Mouse (Mus musculus): ENCODE results near the gene Ccdc191. TPM values are rescaled to one million over a fixed set of nuclear protein-coding genes. Genes with fewer than 3 reads are reported as not detected.

Ccdc191 gene
- polyA plus RNA-seq, 1 experiment: 0.94 TPM

DNA sequence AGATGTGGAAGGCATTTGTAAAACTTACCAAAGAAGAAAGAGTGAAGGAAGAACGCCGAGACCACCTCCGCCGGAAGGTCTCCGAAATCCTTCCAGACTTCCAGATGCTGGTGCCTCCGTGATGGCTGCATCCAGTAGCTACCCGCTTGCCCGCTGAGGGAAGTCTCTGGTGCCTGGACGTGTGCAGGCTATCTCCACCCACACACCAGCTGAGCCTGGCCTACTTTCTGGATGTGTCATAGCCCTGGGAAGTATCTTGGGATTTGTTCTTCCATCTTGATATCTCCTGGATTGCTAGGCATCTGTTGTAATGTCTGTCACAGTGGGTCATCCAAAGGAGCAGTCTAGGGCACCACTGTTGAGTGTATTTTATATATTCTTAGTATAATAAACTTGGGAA is 73.7 kb downstream of the Ccdc191 start:
- Histone ChIP-seq H3K4me3 (ENCODE audit: extremely low read depth, insufficient read depth, insufficient read length) (no peak overlapping the region), H3K27me3 (ENCODE audit: control insufficient read depth, insufficient read depth, low read length) (no peaks in the 10 kb centered on the region), H3K36me3 (ENCODE audit: control insufficient read depth, insufficient read depth, low read length) (peaks cover 2% of the 10 kb centered on the region), H3K4me1 (ENCODE audit: control insufficient read depth, insufficient read depth, insufficient read length) (no peaks in the 10 kb centered on the region), H3K27ac (ENCODE audit: insufficient read depth, low read length) (no peak overlapping the region)
- DNase-seq (ENCODE audit: low read depth in 1 of 2, low spot score in 2 of 2): no peak
- TF ChIP-seq POLR2A (IDR thresholded peaks at IDR 0.05; ENCODE audit: low read depth, low read length) (no peak), CTCF (IDR thresholded peaks at IDR 0.05; ENCODE audit: extremely low read depth, insufficient read depth, insufficient read length, insufficient replicate concordance) (no peak)
- WGBS: 94% methylated on average over 9 of the region's 9 CpGs

- H3K27me3 ChIP-seq (ENCODE audit: control insufficient read depth, insufficient read depth, low read length): no peaks in the 10 kb centered on the region
- no peak for DNase-seq (ENCODE audit: low read depth in 1 of 2, low spot score in 2 of 2)
- H3K36me3 ChIP-seq (ENCODE audit: control insufficient read depth, insufficient read depth, low read length): peaks cover 5% of the 10 kb centered on the region
- 91% methylated on average over 3 of the region's 3 CpGs for WGBS
- TF ChIP-seq CTCF (IDR thresholded peaks at IDR 0.05; ENCODE audit: extremely low read depth, insufficient read depth, insufficient read length, insufficient replicate concordance): no peak
- no peak for TF ChIP-seq POLR2A (IDR thresholded peaks at IDR 0.05; ENCODE audit: low read depth, low read length)
- no peak overlapping the region for H3K4me3 ChIP-seq (ENCODE audit: extremely low read depth, insufficient read depth, insufficient read length)
- no peaks in the 10 kb centered on the region for H3K4me1 ChIP-seq (ENCODE audit: control insufficient read depth, insufficient read depth, insufficient read length)
- H3K27ac ChIP-seq (ENCODE audit: insufficient read depth, low read length): no peak overlapping the region
Observed at GRCm38 (mm10) chr16:43963780-43964179, 74.2 kb downstream of the Ccdc191 start.

- 82% methylated on average over 13 of the region's 13 CpGs for WGBS
Observed at GRCm38 (mm10) chr16:43965781-43966389, 76.3 kb downstream of the Ccdc191 start.

GRCm38 (mm10) chr16:43970426-43970825 is 80.8 kb downstream of the Ccdc191 start:
- Histone ChIP-seq H3K27ac (ENCODE audit: insufficient read depth, low read length) (no peak overlapping the region), H3K4me3 (ENCODE audit: extremely low read depth, insufficient read depth, insufficient read length) (no peak overlapping the region), H3K27me3 (ENCODE audit: control insufficient read depth, insufficient read depth, low read length) (no peaks in the 10 kb centered on the region), H3K4me1 (ENCODE audit: control insufficient read depth, insufficient read depth, insufficient read length) (no peaks in the 10 kb centered on the region), H3K36me3 (ENCODE audit: control insufficient read depth, insufficient read depth, low read length) (peaks cover 3% of the 10 kb centered on the region)
- no peak for TF ChIP-seq POLR2A (IDR thresholded peaks at IDR 0.05; ENCODE audit: low read depth, low read length)
- TF ChIP-seq CTCF (IDR thresholded peaks at IDR 0.05; ENCODE audit: extremely low read depth, insufficient read depth, insufficient read length, insufficient replicate concordance): no peak
- DNase-seq (ENCODE audit: low read depth in 1 of 2, low spot score in 2 of 2): no peak
- whole genome bisulfite sequencing: 20% methylated on average over 3 of the region's 3 CpGs

More at GRCm38 (mm10) chr16:43965781-43966389, 76.3 kb downstream of the Ccdc191 start:
- H3K27me3 ChIP-seq (ENCODE audit: control insufficient read depth, insufficient read depth, low read length): no peaks in the 10 kb centered on the region
- peak overlapping the region; percentile 25; the same call in 1 of the 2 replicates for H3K27ac ChIP-seq (ENCODE audit: insufficient read depth, low read length)
- H3K4me1 ChIP-seq (ENCODE audit: control insufficient read depth, insufficient read depth, insufficient read length): no peaks in the 10 kb centered on the region
- H3K4me3 ChIP-seq (ENCODE audit: extremely low read depth, insufficient read depth, insufficient read length): no peak overlapping the region
- DNase-seq (ENCODE audit: low read depth in 1 of 2, low spot score in 2 of 2): no peak
- H3K36me3 ChIP-seq (ENCODE audit: control insufficient read depth, insufficient read depth, low read length): peaks cover 3% of the 10 kb centered on the region
- TF ChIP-seq CTCF (IDR thresholded peaks at IDR 0.05; ENCODE audit: extremely low read depth, insufficient read depth, insufficient read length, insufficient replicate concordance) (no peak), POLR2A (IDR thresholded peaks at IDR 0.05; ENCODE audit: low read depth, low read length) (no peak)

- Histone ChIP-seq H3K4me1 (ENCODE audit: control insufficient read depth, insufficient read depth, insufficient read length) (no peaks in the 10 kb centered on the region), H3K27ac (ENCODE audit: insufficient read depth, low read length) (no peak overlapping the region), H3K27me3 (ENCODE audit: control insufficient read depth, insufficient read depth, low read length) (no peaks in the 10 kb centered on the region), H3K4me3 (ENCODE audit: extremely low read depth, insufficient read depth, insufficient read length) (no peak overlapping the region), H3K36me3 (ENCODE audit: control insufficient read depth, insufficient read depth, low read length) (peaks cover 3% of the 10 kb centered on the region)
- 93% methylated on average over 11 of the region's 11 CpGs for WGBS
- no peak for TF ChIP-seq POLR2A (IDR thresholded peaks at IDR 0.05; ENCODE audit: low read depth, low read length)
- TF ChIP-seq CTCF (IDR thresholded peaks at IDR 0.05; ENCODE audit: extremely low read depth, insufficient read depth, insufficient read length, insufficient replicate concordance): no peak
- no peak for DNase-seq (ENCODE audit: low read depth in 1 of 2, low spot score in 2 of 2)
Observed at GRCm38 (mm10) chr16:43971189-43971588, 81.6 kb downstream of the Ccdc191 start.

GRCm38 (mm10) chr16:43971741-43972140 is 82.1 kb downstream of the Ccdc191 start:
- Histone ChIP-seq H3K4me3 (ENCODE audit: extremely low read depth, insufficient read depth, insufficient read length) (no peak overlapping the region), H3K27me3 (ENCODE audit: control insufficient read depth, insufficient read depth, low read length) (no peaks in the 10 kb centered on the region), H3K4me1 (ENCODE audit: control insufficient read depth, insufficient read depth, insufficient read length) (no peaks in the 10 kb centered on the region), H3K27ac (ENCODE audit: insufficient read depth, low read length) (no peak overlapping the region), H3K36me3 (ENCODE audit: control insufficient read depth, insufficient read depth, low read length) (peaks cover 3% of the 10 kb centered on the region)
- TF ChIP-seq CTCF (IDR thresholded peaks at IDR 0.05; ENCODE audit: extremely low read depth, insufficient read depth, insufficient read length, insufficient replicate concordance): no peak
- no peak for DNase-seq (ENCODE audit: low read depth in 1 of 2, low spot score in 2 of 2)
- WGBS: 91% methylated on average over 9 of the region's 9 CpGs

DNA sequence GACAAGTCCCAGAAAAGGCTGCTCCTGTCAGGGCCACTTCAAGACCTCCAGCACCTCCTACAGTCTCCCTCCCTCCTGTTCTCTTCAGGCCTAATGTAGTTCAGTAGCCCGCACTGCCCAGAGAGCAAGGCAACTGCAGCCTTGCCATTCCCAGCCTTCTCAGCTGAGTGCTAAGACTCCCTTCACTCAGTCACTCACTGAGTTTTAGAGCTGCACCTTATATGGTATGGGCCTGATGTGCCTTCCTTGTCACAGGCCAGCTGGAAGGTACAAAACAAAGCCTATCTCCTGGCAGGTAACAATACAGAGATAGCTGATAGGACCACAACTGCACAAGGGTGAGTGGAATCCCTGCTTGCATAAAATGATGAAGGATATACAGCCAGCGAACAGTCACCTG is 82.8 kb downstream of the Ccdc191 start:
- TF ChIP-seq CTCF (IDR thresholded peaks at IDR 0.05; ENCODE audit: extremely low read depth, insufficient read depth, insufficient read length, insufficient replicate concordance) (no peak), POLR2A (IDR thresholded peaks at IDR 0.05; ENCODE audit: low read depth, low read length) (no peak)
- 92% methylated on average over 2 of the region's 2 CpGs for WGBS
- Histone ChIP-seq H3K4me1 (ENCODE audit: control insufficient read depth, insufficient read depth, insufficient read length) (no peaks in the 10 kb centered on the region), H3K36me3 (ENCODE audit: control insufficient read depth, insufficient read depth, low read length) (peaks cover 3% of the 10 kb centered on the region), H3K27ac (ENCODE audit: insufficient read depth, low read length) (no peak overlapping the region), H3K4me3 (ENCODE audit: extremely low read depth, insufficient read depth, insufficient read length) (no peak overlapping the region), H3K27me3 (ENCODE audit: control insufficient read depth, insufficient read depth, low read length) (no peaks in the 10 kb centered on the region)
- DNase-seq (ENCODE audit: low read depth in 1 of 2, low spot score in 2 of 2): no peak

Data from spleen, adult 2 months (tissue).